Mouse (Mus musculus) lung, adult 2 months (tissue): ENCODE measurements around the gene Smurf2.

ENCODE experiments used
- CTCF ChIP-seq: fragments of 200-500 bp; IDR thresholded peaks from 2 replicates; pipeline ENCODE4 v1.5.1; 2011; ENCODE audit warnings: mild to moderate bottlenecking, low read length, control low read depth; ENCODE audit not compliant: insufficient read depth
- POLR2A ChIP-seq: fragments of 200-500 bp; IDR thresholded peaks from 2 replicates; pipeline ENCODE4 v1.6.1; 2011; ENCODE audit warnings: low read depth, mild to moderate bottlenecking, control low read depth, low read length, borderline replicate concordance; ENCODE audit errors: extremely low read depth

DNA sequence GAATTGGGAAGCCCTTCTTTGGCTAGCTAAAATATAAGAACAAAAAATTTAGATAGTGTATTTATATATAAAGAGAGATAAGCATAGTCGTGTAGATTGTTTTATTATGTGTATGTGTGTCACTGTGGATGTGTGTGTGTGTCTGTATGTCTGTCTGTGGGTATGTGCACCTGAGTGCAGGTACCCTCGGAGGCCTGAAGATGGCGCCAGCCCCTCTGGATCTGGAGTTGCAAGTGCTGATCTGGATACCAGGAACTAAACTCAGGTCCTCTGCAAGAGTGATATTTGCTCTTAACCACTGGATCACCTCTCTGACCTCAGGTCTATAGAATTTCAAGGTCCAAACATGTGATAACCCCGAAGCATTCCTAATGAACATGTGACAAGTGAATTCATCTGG, 45.4 kb upstream of the Smurf2 start:
- TF ChIP-seq POLR2A (no peak), CTCF (no peak)
